Mouse (Mus musculus) heart, embryonic 14.5 days (tissue): ENCODE results near the gene Rap1a. TPM values are rescaled to one million over a fixed set of nuclear protein-coding genes. Genes with fewer than 3 reads are reported as not detected.
A peak's percentile ranks its signal among the peaks of the same experiment; 100 is the strongest.

Source experiments
- ATAC-seq: fragments of 200-750 bp; cut with Nextera tagmentation; 2 replicates; pipeline ENCODE4 v1.8.0; 2017; ENCODE audit warnings: low read depth, moderate TSS enrichment; ENCODE audit not compliant: insufficient number of reproducible peaks, insufficient read depth, low FRiP score
- H3K27ac ChIP-seq, 2 experiments: fragments of 200-500 bp in 1 of 2; fragments of 300-500 bp in 1 of 2; sonication (generic) in 1 of 2; replicated peaks in 1 of 2; 2 replicates each; pipeline ENCODE4 v1.5.1; 2012 to 2014; ENCODE audit warnings: low read depth in 2 of 2, low read length in 2 of 2, control low read depth in 1 of 2, mild to moderate bottlenecking in 1 of 2, mixed read lengths in 1 of 2; ENCODE audit not compliant: control insufficient read depth in 1 of 2, insufficient read depth in 1 of 2
- H3K27me3 ChIP-seq: fragments of 300-500 bp; sonication (generic); 2 replicates; pipeline ENCODE4 v1.6.1; 2014; ENCODE audit warnings: mild to moderate bottlenecking, low read length, control low read depth; ENCODE audit not compliant: control insufficient read depth, insufficient read depth
- H3K36me3 ChIP-seq: fragments of 300-500 bp; sonication (generic); 2 replicates; pipeline ENCODE4 v1.6.1; 2014; ENCODE audit warnings: mild to moderate bottlenecking, control low read depth, low read length, mixed read lengths; ENCODE audit not compliant: control insufficient read depth, insufficient read depth
- H3K4me1 ChIP-seq, 2 experiments: fragments of 200-500 bp in 1 of 2; fragments of 300-500 bp in 1 of 2; sonication (generic) in 1 of 2; 2 replicates each; pipeline ENCODE4 v1.6.1; 2012 to 2014; ENCODE audit warnings: low read length in 2 of 2, control low read depth in 1 of 2, mixed read lengths in 1 of 2; ENCODE audit not compliant: control insufficient read depth in 2 of 2, insufficient read depth in 2 of 2
- H3K4me2 ChIP-seq: fragments of 300-500 bp; sonication (generic); 2 replicates; pipeline ENCODE4 v1.6.1; 2014; ENCODE audit warnings: mild to moderate bottlenecking, low read length
- H3K4me3 ChIP-seq, 2 experiments: fragments of 200-500 bp in 1 of 2; fragments of 300-500 bp in 1 of 2; sonication (generic) in 1 of 2; 2 replicates each; pipeline ENCODE4 v1.5.1; 2012 to 2014; ENCODE audit warnings: low read length in 2 of 2, mild to moderate bottlenecking in 2 of 2, control low read depth in 1 of 2, low read depth in 1 of 2, moderate library complexity in 1 of 2; ENCODE audit not compliant: control insufficient read depth in 1 of 2, insufficient read depth in 1 of 2
- H3K9ac ChIP-seq: fragments of 300-500 bp; sonication (generic); 2 replicates; pipeline ENCODE4 v1.6.1; 2014; ENCODE audit warnings: mild to moderate bottlenecking, low read length
- H3K9me3 ChIP-seq: fragments of 300-500 bp; sonication (generic); 2 replicates; pipeline ENCODE4 v1.6.1; 2016; ENCODE audit warnings: low read length, control low read depth; ENCODE audit not compliant: control insufficient read depth
- WGBS: fragments of 180-500 bp; shearing (Covaris S2); extraction: QIAGEN DNeasy Blood & Tissue Kit; methylation state at CpG from one replicate; pipeline ENCODE4 v1.1.7; 2014; 5-methylcytosine and 5-hydroxymethylcytosine counted together
- polyA plus RNA-seq: library from polyadenylated mRNA; unstranded; fragments of >200 nt; fragmentation: Nextera tagmentation; extraction: Ambion mirVana; gene quantifications from 2 replicates; pipeline ENCODE4 v1.2.1, GENCODE M21; 2014

Gene Rap1a
- polyA plus RNA-seq, 1 experiment from 2014 or later, result 77.3 TPM

- Histone ChIP-seq H3K27ac (no peak overlapping the region), H3K27me3 (0 out of 2 replicates have a peak, but pooled peaks cover 1% of the 10 kb centered on the region), H3K4me2 (no peak overlapping the region), H3K9ac (no peak overlapping the region), H3K4me3 (no peak overlapping the region), H3K4me1 (peaks cover 35 to 63% of the 10 kb centered on the region in 2 experiments), H3K9me3 (no peaks in the 10 kb centered on the region), H3K36me3 (no peaks in the 10 kb centered on the region)
- WGBS, result 77% methylated on average over 5 of the region's 5 CpGs
- ATAC-seq, result no peak
Observed at GRCm38 (mm10) chr3:105697148-105697441, 104.0 kb downstream of the Rap1a start.

DNA sequence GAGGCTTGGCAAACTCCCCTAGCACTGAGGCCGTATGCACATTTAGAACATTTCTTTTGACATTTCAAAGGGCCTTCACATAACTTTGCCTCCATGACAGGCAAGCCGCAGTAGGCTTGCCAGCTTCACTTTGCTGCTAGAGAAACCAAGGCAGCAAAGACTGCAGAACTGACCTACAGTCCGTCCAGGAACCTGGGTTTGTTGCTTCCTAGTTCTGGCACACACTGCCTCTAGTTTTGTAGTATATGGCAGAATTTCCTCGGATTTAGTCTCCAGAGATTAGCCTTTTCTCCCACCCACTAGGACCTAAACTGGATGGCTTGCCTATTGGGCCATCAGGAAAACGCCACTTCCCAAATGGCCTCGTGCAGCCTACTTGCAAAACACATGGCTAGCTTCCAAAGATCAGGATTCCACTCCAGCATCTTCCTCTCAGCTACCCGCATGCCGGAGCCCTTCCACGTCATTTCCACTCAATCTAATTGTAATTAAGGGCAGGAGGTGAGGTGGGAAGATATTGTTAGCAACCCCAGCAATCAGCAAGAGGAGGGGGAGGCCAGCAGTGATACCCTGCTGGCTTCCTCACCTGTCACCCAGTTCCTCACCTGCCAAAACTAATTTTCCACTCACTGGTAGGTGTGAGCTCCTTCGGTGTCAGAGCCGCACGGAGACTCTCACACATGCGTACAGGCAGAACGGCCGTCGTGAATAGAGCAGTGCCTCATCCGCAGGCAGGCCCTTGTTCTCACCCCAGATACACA, 104.6 kb downstream of the Rap1a start:
- no peak for ATAC-seq
- Histone ChIP-seq H3K9me3 (no peaks in the 10 kb centered on the region), H3K4me1 (peaks cover 30 to 59% of the 10 kb centered on the region in 2 experiments), H3K9ac (peak overlapping the region; percentile 66), H3K27me3 (0 out of 2 replicates have a peak, but pooled peaks cover 5% of the 10 kb centered on the region), H3K4me2 (peak overlapping the region; percentile 58), H3K27ac (peak overlapping the region; percentile 95 to 97), H3K36me3 (no peaks in the 10 kb centered on the region), H3K4me3 (no peak overlapping the region)
- 56% methylated on average over 17 of the region's 17 CpGs for WGBS

- Histone ChIP-seq H3K4me3 (peak overlapping the region; percentile 12 to 13), H3K9ac (peak overlapping the region; percentile 66), H3K4me1 (peaks cover 26 to 50% of the 10 kb centered on the region in 2 experiments), H3K4me2 (peak overlapping the region; percentile 58), H3K27me3 (0 out of 2 replicates have a peak, but pooled peaks cover 5% of the 10 kb centered on the region), H3K27ac (peak overlapping the region; percentile 95 to 97), H3K36me3 (no peaks in the 10 kb centered on the region), H3K9me3 (no peaks in the 10 kb centered on the region)
- 22% methylated on average over 20 of the region's 20 CpGs for WGBS
- peak; percentile 82 for ATAC-seq
Observed at GRCm38 (mm10) chr3:105695476-105696386, 105.4 kb downstream of the Rap1a start.

DNA sequence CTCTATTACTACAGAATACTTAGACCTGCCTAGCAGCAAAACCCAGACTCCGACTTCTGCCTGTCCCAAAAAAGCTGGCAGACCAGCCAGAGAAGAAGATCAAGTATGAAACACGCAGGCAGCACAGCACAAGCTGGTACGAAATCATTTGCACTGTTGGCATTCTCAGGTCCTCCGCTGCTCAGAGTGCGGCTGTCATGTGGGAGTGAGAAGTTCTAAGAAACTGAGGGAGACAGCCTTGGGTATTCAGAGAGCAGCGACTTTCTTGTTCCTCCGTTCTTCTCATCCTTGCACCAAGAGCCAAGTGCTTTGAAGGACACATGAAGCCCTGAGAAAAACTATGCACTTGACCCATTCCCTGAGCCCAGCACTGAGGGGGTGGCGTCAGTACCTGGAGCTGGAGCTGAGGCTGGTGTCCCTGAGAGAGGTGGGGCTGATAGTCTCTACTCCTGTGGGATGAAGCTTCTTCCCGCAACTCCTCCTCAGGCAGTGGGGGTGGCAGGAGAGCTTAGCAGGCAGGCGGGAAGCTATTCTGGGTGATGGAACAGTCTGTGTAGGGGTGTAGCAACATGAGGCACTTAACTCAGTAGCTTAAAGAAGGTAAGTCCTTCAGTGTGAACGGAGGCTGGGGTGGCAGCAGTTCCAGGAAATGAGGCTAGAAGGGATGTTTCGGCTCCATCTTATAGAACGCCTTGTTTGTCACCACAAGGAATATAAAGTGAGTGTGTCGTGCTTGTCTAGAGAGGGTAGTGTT, 107.6 kb downstream of the Rap1a start:
- H3K27me3 ChIP-seq, result 0 out of 2 replicates have a peak, but pooled peaks cover 5% of the 10 kb centered on the region
- no peak overlapping the region for H3K9ac ChIP-seq
- H3K4me3 ChIP-seq, result no peak overlapping the region
- H3K4me2 ChIP-seq, result no peak overlapping the region
- no peak overlapping the region for H3K27ac ChIP-seq
- 55% methylated on average over 14 of the region's 14 CpGs for WGBS
- no peaks in the 10 kb centered on the region for H3K36me3 ChIP-seq
- ATAC-seq, result no peak
- H3K4me1 ChIP-seq, result peaks cover 21 to 31% of the 10 kb centered on the region in 2 experiments
- no peaks in the 10 kb centered on the region for H3K9me3 ChIP-seq

- no peaks in the 10 kb centered on the region for H3K9me3 ChIP-seq
- no peak for ATAC-seq
- no peak overlapping the region for H3K27ac ChIP-seq
- no peak overlapping the region for H3K9ac ChIP-seq
- H3K36me3 ChIP-seq, result peaks cover 13% of the 10 kb centered on the region
- 0 out of 2 replicates have a peak, but pooled peaks cover 5% of the 10 kb centered on the region for H3K27me3 ChIP-seq
- 96% methylated on average over 2 of the region's 2 CpGs for WGBS
- H3K4me2 ChIP-seq, result peak overlapping the region; percentile 84; the same call in 1 of the 2 replicates
- H3K4me3 ChIP-seq, result no peak overlapping the region
- peaks cover 2 to 5% of the 10 kb centered on the region in 2 experiments; a peak in 3 of 4 replicates for H3K4me1 ChIP-seq
Observed at GRCm38 (mm10) chr3:105688536-105688935, 112.6 kb downstream of the Rap1a start.

- ATAC-seq, result peak; percentile 95
- Histone ChIP-seq H3K4me2 (peak within 1 kb of the TSS; percentile 84), H3K9ac (peak within 1 kb of the TSS; percentile 93), H3K4me3 (peak within 1 kb of the TSS; percentile 98 to 100), H3K4me1 (peaks cover 0 to 5% of the 10 kb centered on the region in 2 experiments; a peak in 2 of 4 replicates), H3K27me3 (0 out of 2 replicates have a peak, but pooled peaks cover 5% of the 10 kb centered on the region), H3K27ac (peak within 1 kb of the TSS; percentile 80 to 81), H3K36me3 (peaks cover 23% of the 10 kb centered on the region), H3K9me3 (no peaks in the 10 kb centered on the region)
- WGBS, result under 1% methylated on average over 72 of the region's 72 CpGs
Observed at GRCm38 (mm10) chr3:105687324-105688060, 113.6 kb downstream of the Rap1a start, which contains the start of gene Ddx20. Gene Ddx20, minus strand, starts transcription at chr3:105687574.
